Mouse (Mus musculus) bone marrow, adult 2 months (tissue): ENCODE measurements at regions not wholly inside any gene's neighbourhood (a gene's known extent, or its start where the extent isn't known, plus 50 kb on each side); places are given as distances from the start of the nearest gene placed in this dataset.

Experiments used
- CTCF ChIP-seq: fragments of 200-500 bp; IDR thresholded peaks from 2 replicates; pipeline ENCODE4 v1.5.1; 2011; ENCODE audit warnings: low read length, control low read depth; ENCODE audit not compliant: control insufficient read depth, insufficient read depth
- POLR2A ChIP-seq: fragments of 200-500 bp; IDR thresholded peaks from 2 replicates; pipeline ENCODE4 v1.6.1; 2011; ENCODE audit warnings: low read depth, mild to moderate bottlenecking, control low read depth, low read length, borderline replicate concordance; ENCODE audit not compliant: control insufficient read depth

DNA sequence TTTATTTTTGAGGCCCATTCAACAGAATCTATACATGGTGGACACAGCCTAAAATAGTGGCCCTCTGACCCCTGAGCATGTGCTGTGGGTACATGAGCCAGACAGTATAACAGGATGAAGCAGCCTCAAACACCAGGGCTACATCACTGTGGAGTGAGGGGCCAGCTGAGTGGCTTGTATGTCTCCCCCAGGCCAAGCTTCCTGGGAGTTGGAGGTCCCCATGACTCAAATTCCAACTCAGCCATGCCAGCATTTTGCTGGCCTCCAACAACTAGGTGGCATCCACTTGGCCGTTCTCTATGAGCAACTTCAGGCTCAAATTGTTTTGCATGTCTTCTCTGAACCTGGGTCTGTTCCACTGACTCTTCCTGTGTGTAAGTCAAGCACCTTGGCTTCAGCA is 121.5 kb downstream of the Emx2 start:
- TF ChIP-seq POLR2A (no peak), CTCF (no peak)
